16 mouse cellular contexts compared by ENCODE assay signal in the genomic region with DNA sequence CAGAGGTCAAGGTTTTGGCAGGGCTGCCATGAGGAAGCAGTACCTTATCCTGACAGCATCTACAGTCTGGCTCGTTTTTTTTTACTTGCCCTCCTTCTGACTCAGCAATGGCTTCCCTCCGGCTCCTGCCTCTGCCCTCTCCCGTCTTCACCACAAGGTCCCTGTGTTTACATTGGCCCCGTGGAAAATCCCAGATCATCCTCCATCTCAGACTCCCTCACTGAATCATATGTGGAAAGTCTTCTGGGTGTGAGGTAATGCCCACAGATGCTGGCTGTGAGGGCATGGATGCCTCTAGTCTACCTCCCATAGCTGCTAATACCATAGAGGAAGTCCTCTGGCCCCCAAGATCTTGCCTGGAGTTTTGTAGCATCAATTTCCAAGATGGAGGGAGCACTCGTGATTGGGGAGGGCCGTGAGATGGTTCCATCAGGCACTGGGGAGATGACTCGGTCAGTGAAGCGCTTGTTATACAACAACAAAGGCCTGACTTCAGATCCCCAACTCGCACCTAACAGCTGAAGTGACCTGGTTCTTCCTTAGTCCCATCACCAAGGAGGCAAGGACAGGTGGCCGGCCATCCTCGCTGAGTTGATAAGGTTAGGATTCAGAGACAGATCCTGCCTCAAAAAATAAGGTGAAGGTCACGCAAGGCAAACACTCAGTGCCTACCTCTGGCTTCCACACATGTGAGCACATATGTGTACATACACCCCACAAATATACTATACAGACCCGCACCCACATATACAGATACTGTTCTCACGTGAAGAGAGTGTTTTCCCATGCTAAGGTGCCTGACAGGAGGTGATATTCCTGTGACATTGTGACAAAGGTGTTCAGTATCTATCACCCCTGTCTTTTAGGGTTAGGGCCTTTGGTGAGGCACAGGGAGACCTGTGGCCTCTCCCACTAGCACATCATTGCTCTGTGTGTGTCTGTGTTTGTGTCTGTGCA. TPM values are rescaled to one million over a fixed set of nuclear protein-coding genes. Genes with fewer than 3 reads are reported as not detected.
DNase-seq lines count a peak whose midpoint lies in the region; ATAC-seq and TF ChIP-seq lines count a peak whose summit lies in the region.
"Had no signal": no experiment of that assay in that cellular context is flagged by ENCODE, and none has a peak within 500 bp of the region (broad histone marks: within the 10 kb centered on the region; RNA-seq: fewer than 3 reads in every experiment).

No protein-coding gene starts in this region.

- TF ChIP-seq POLR2A in heart, adult 2 months (IDR thresholded peaks at IDR 0.05; ENCODE audit: insufficient read depth, low read depth, low read length), result no peak
- TF ChIP-seq POLR2A in cerebellum, adult 2 months (IDR thresholded peaks at IDR 0.05; ENCODE audit: borderline replicate concordance, insufficient read depth, low read length), result no peak

- 73% methylated on average over 14 of the region's 14 CpGs for WGBS in heart, embryonic 13.5 days
- 82% methylated on average over 14 of the region's 14 CpGs for WGBS in heart, adult 2 months
- 67% methylated on average over 14 of the region's 14 CpGs for WGBS in stomach, embryonic 16.5 days
- 91% methylated on average over 14 of the region's 14 CpGs for WGBS in cerebellum, adult 2 months

- H3K36me3 ChIP-seq in heart, embryonic 13.5 days, result no peaks in the 10 kb centered on the region
- H3K36me3 ChIP-seq in heart, adult 2 months (ENCODE audit: control insufficient read depth, insufficient read depth, low read length), result no peaks in the 10 kb centered on the region
- H3K36me3 ChIP-seq in stomach, embryonic 16.5 days (ENCODE audit: control insufficient read depth, insufficient read depth, low read length), result no peaks in the 10 kb centered on the region
- H3K36me3 ChIP-seq: limb, embryonic 13.5 days; liver, embryonic 13.5 days; midbrain, embryonic 12.5 days had no signal

- peaks cover 14% of the 10 kb centered on the region for H3K4me1 ChIP-seq in heart, embryonic 13.5 days
- no peaks in the 10 kb centered on the region for H3K4me1 ChIP-seq in heart, adult 2 months (ENCODE audit: control insufficient read depth, insufficient read depth, low read length)
- peaks cover 14% of the 10 kb centered on the region for H3K4me1 ChIP-seq in stomach, embryonic 16.5 days (ENCODE audit: control insufficient read depth, insufficient read depth, low read length)
- H3K4me1 ChIP-seq in cerebellum, adult 2 months (ENCODE audit: control insufficient read depth, insufficient read depth, low read length), result peaks cover 4% of the 10 kb centered on the region; the same call in 1 of the 2 replicates

- peaks cover 9% of the 10 kb centered on the region; the same call in 1 of the 2 replicates for H3K27me3 ChIP-seq in heart, embryonic 13.5 days (replicated peaks)
- no peaks in the 10 kb centered on the region for H3K27me3 ChIP-seq in heart, adult 2 months (ENCODE audit: control insufficient read depth, insufficient read depth, low read length)
- no peaks in the 10 kb centered on the region for H3K27me3 ChIP-seq in stomach, embryonic 16.5 days (ENCODE audit: control insufficient read depth, insufficient read depth, low read length)
- H3K27me3 ChIP-seq in cerebellum, adult 2 months (ENCODE audit: control insufficient read depth, insufficient read depth, low read length), result no peaks in the 10 kb centered on the region
- H3K27me3 ChIP-seq: hindbrain, embryonic 15.5 days; limb, embryonic 13.5 days; liver, embryonic 13.5 days had no signal

- H3K27ac ChIP-seq in heart, embryonic 13.5 days (replicated peaks), result 0 out of 2 replicates have a peak overlapping the region, but pooled peaks have one; percentile 2
- no peak overlapping the region for H3K27ac ChIP-seq in heart, adult 2 months
- 0 out of 2 replicates have a peak overlapping the region, but pooled peaks have one; percentile 5 for H3K27ac ChIP-seq in stomach, embryonic 16.5 days (ENCODE audit: low read length)
- no peak overlapping the region for H3K27ac ChIP-seq in cerebellum, adult 2 months (ENCODE audit: insufficient read depth, low read length)
- H3K27ac ChIP-seq: hindbrain, embryonic 15.5 days; limb, embryonic 13.5 days; liver, embryonic 13.5 days; midbrain, embryonic 12.5 days had no signal

- H3K9ac ChIP-seq in heart, embryonic 13.5 days, result no peak overlapping the region
- H3K9ac ChIP-seq in heart, adult 2 months (ENCODE audit: low read depth, low read length), result no peak overlapping the region
- H3K9ac ChIP-seq in stomach, embryonic 16.5 days (ENCODE audit: low read length), result no peak overlapping the region
- H3K9ac ChIP-seq: hindbrain, embryonic 15.5 days; limb, embryonic 13.5 days; liver, embryonic 13.5 days; lung, embryonic 14.5 days; midbrain, embryonic 12.5 days had no signal

- H3K79me2 ChIP-seq in heart, adult 2 months (replicated peaks; ENCODE audit: control insufficient read depth, insufficient read depth, low read length), result no peaks in the 10 kb centered on the region

- no peak overlapping the region for H3K4me2 ChIP-seq in heart, embryonic 13.5 days
- no peak overlapping the region for H3K4me2 ChIP-seq in stomach, embryonic 16.5 days (ENCODE audit: low read depth, low read length)
- H3K4me2 ChIP-seq: hindbrain, embryonic 15.5 days; limb, embryonic 13.5 days; liver, embryonic 13.5 days; lung, embryonic 14.5 days; midbrain, embryonic 12.5 days had no signal

- no peak overlapping the region for H3K4me3 ChIP-seq in heart, embryonic 13.5 days
- H3K4me3 ChIP-seq in heart, adult 2 months, result no peak overlapping the region
- H3K4me3 ChIP-seq in stomach, embryonic 16.5 days (replicated peaks; ENCODE audit: low read length), result no peak overlapping the region
- H3K4me3 ChIP-seq in cerebellum, adult 2 months (replicated peaks; ENCODE audit: insufficient read depth, low read depth, low read length), result no peak overlapping the region
- H3K4me3 ChIP-seq: hindbrain, embryonic 15.5 days; limb, embryonic 13.5 days; liver, embryonic 13.5 days; midbrain, embryonic 12.5 days had no signal

- no peak for DNase-seq in heart, adult 2 months
- peak; percentile 88 for DNase-seq in 3T3-L1 (ENCODE audit: low read depth, low spot score)
- DNase-seq in MN1 (ENCODE audit: low spot score), result peak; percentile 65
- DNase-seq in cerebellum, adult 9-10 months, result no peak
- no peak for DNase-seq in cerebellum, adult 2 months
- DNase-seq: adrenal gland, adult 8-10 months; cerebellum, postnatal 36 days; liver, embryonic 13.5 days; lung, embryonic 14.5 days had no signal

- ATAC-seq in heart, embryonic 13.5 days (ENCODE audit: extremely low read depth, insufficient number of reproducible peaks, low FRiP score, low TSS enrichment), result no peak
- no peak for ATAC-seq in stomach, embryonic 16.5 days (ENCODE audit: insufficient read depth, low FRiP score)
- ATAC-seq: CD4-positive, CD25-positive, alpha-beta regulatory T cell, adult 4 months had no signal

- no peaks in the 10 kb centered on the region for H3K9me3 ChIP-seq in heart, embryonic 13.5 days
- H3K9me3 ChIP-seq in stomach, embryonic 16.5 days (replicated peaks; ENCODE audit: control insufficient read depth, low read length), result no peaks in the 10 kb centered on the region
- H3K9me3 ChIP-seq: hindbrain, embryonic 15.5 days; limb, embryonic 13.5 days; liver, embryonic 13.5 days; midbrain, embryonic 12.5 days had no signal

- TF ChIP-seq CTCF in heart, adult 2 months (IDR thresholded peaks at IDR 0.05), result no peak
- TF ChIP-seq CTCF in cerebellum, adult 2 months (IDR thresholded peaks at IDR 0.05; ENCODE audit: borderline replicate concordance, insufficient read depth, low read depth, low read length), result no peak

- TF ChIP-seq EP300 in heart, adult 2 months (IDR thresholded peaks at IDR 0.05; ENCODE audit: insufficient read depth, low read depth, low read length), result no peak

- intact Hi-C loops in heart, adult 2 months (cut with DNase I), result loop anchor here (5.0 kb wide), 1 partner anchor 114 kb away; no protein-coding TSS in a partner anchor

RNA-seq across cellular contexts. Expression of gene Epb41l1, which starts 36.0 kb away (rescaled TPM):
- polyA plus RNA-seq in heart, embryonic 13.5 days (2015; fragmentation: Nextera tagmentation; extraction: Ambion mirVana), result 1.1 and 1.2 TPM in 2 replicates
- total RNA-seq in heart, adult 2 months (2021), result 1 to 10 TPM; 7.3 to 8.2 TPM
- polyA plus RNA-seq in heart, adult 2 months (2012; rRNA removed), result 7.6 and 7.8 TPM in 2 replicates
- polyA plus RNA-seq in stomach, embryonic 16.5 days (2015; fragmentation: Nextera tagmentation; extraction: Ambion mirVana), result 3.0 and 3.1 TPM in 2 replicates
- 219 and 223 TPM in 2 replicates for polyA plus RNA-seq in cerebellum, adult 2 months (2012; rRNA removed)
- total RNA-seq: granulocyte monocyte progenitor cell, adult 5-6 weeks had no signal

Comparison
In these comparisons a context has a peak if more than half of its experiments do, and no peak if none do; other contexts are left out.
1. H3K27ac ChIP-seq: peak in heart, embryonic 13.5 days (single experiment) and stomach, embryonic 16.5 days (single experiment); none in heart, adult 2 months (single experiment) and cerebellum, adult 2 months (single experiment).
2. DNase-seq: peak in 3T3-L1 (single experiment) and MN1 (single experiment); none in heart, adult 2 months (0 of 2), cerebellum, adult 9-10 months (single experiment) and cerebellum, adult 2 months (0 of 2).
3. RNA of gene Epb41l1, which starts 36.0 kb away (polyA plus RNA-seq): 219 to 223 TPM in cerebellum, adult 2 months; 7.6 to 7.8 TPM in heart, adult 2 months, 3.0 to 3.1 TPM in stomach, embryonic 16.5 days and 1.1 to 1.2 TPM in heart, embryonic 13.5 days; every median in the first group is over 10 times any median in the second.